Mouse (Mus musculus): ENCODE data around the gene Myo1c. TPM values are rescaled to one million over a fixed set of nuclear protein-coding genes. Genes with fewer than 3 reads are reported as not detected.
A peak's percentile ranks its signal among the peaks of the same experiment; 100 is the strongest.

Gene Myo1c
- polyA plus RNA-seq, 1 experiment from 2014 or later: 38.0 TPM

DNA sequence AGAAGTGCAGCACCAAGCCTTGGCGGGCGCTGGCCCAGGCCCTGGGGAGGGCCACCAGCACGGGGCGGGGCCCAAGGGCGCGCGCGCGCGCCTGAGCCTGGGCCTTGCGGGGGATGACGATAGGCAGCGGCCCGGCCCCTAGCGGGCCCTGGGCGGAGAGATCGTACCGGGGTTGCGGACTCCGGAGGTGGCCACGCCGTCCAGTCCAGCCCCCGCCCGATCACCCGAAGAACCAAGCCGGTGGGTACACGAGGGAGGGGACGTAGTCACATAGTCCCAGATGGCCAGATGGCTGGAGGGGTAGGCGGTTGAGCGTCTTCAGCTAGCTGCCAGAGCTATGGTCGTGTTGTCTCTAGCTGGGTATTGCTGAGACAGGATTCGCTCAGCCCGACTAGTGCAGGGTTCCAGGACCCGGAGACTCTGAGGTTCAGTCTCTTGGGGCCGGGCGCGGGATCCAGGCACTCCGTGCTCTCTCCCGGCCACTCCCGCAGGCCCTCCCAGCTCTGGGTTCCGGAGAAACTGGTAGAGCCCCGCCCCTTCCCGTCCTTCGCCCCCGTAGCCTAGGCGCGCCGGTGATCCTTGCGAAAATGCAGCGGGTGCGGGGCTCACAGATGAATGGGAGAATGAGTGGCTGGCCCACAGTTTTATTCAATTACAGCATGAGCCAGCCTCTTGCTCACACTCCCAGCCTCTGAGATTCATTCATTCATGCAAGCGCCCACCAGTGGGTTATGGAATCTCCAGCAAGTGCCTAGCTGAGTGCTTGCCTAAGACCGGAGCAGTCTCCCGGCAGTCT is 1.3 kb downstream of the Myo1c start:
- no peaks in the 10 kb centered on the region for H3K9me3 ChIP-seq
- peak overlapping the region; percentile 81 for H3K9ac ChIP-seq
- peaks cover 8% of the 10 kb centered on the region for H3K36me3 ChIP-seq
- WGBS: under 1% methylated on average over 52 of the region's 54 CpGs
- H3K4me2 ChIP-seq (replicated peaks): peak overlapping the region; percentile 94
- peaks cover 51% of the 10 kb centered on the region for H3K4me1 ChIP-seq
- H3K27ac ChIP-seq: 0 out of 2 replicates have a peak overlapping the region, but pooled peaks have one; percentile 58
- ATAC-seq (ENCODE audit: low FRiP score, low read depth): peak; percentile 28; the same call in 1 of the 2 replicates
- H3K27me3 ChIP-seq: peaks cover 26% of the 10 kb centered on the region
- peak overlapping the region; percentile 67 for H3K4me3 ChIP-seq

DNA sequence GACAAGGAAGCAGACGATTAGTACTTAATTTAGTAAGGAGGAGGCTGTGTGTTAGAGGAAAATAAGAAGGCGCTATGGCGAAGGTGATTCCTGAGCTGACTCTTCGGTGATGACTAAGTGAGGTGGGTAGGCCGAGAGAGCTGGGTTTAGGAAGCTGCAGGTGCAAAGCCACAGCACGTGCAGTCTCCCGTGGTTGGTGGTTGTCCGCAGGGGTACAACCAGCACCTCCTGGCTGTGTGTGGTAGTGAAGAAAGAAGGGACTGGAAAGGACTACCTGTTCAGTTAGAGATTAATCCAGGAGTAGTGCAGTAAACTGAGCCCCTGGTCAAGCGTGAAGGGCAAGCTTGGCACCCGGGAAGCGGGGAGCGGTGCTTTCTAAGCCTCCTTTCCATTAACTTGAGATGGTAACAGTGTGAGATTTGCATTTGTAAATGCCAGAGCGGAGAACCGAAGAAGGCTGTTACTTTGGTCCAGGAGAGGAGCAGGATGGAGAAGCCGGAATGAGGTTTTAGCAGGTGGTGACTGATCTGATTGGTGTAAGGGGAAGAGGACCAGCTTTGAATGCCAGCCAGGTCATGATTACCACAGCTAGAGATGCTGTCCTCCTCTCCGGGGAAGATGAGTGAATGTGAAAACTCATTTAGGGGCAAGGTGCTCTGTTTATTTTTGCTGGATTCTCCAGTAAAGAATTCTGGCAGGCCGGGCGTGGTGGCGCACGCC is 2.1 kb downstream of the Myo1c start:
- 26% methylated on average over 20 of the region's 20 CpGs for WGBS
- H3K9me3 ChIP-seq: no peaks in the 10 kb centered on the region
- H3K4me2 ChIP-seq (replicated peaks): peak overlapping the region; percentile 94
- H3K27ac ChIP-seq: no peak overlapping the region
- no peak for ATAC-seq (ENCODE audit: low FRiP score, low read depth)
- peaks cover 26% of the 10 kb centered on the region for H3K27me3 ChIP-seq
- H3K4me3 ChIP-seq: peak overlapping the region; percentile 67
- H3K4me1 ChIP-seq: peaks cover 56% of the 10 kb centered on the region
- peaks cover 10% of the 10 kb centered on the region; the same call in 1 of the 2 replicates for H3K36me3 ChIP-seq
- peak overlapping the region; percentile 81 for H3K9ac ChIP-seq

DNA sequence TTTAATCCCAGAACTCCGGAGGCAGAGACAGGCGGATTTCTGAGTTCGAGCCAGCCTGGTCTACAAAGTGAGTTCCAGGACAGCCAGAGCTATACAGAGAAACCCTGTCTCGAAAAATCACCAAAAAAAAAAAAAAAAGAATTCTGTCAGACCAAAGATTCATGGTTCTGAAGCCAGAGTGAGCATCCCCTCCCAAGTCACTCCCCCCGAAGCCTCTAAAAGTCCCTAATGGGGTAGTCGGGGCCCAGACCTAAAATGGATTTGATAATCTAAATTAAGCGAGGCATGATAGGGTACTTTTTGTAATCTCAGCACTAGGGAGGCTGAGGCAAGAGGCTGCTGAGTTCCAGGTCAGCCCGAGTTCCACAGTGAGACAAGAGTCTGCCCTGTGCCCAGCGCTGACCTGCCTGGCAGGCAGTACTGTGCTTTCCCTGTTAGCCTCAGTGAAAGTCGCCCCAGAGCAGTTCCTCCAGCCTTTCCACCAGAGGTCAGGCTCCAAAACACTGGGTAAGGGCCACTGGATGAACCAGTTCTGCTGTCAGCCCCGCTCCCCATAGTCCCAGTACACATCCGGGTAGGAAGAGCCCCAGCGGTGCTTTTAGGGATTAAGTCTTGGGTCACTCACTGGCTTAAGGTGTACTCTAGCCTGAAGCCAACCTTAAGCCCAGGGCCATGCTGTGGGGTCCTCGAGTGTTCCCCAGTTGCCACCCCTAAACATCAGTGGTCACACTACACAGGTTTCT is 2.8 kb downstream of the Myo1c start:
- Histone ChIP-seq H3K27me3 (peaks cover 26% of the 10 kb centered on the region), H3K9ac (peak overlapping the region; percentile 60; the same call in 1 of the 2 replicates), H3K27ac (peak overlapping the region; percentile 18; the same call in 1 of the 2 replicates), H3K36me3 (peaks cover 10% of the 10 kb centered on the region), H3K9me3 (no peaks in the 10 kb centered on the region), H3K4me1 (peaks cover 56% of the 10 kb centered on the region), H3K4me3 (peak overlapping the region; percentile 73), H3K4me2 (replicated peaks) (peak overlapping the region; percentile 94)
- 26% methylated on average over 14 of the region's 14 CpGs for WGBS
- no peak for ATAC-seq (ENCODE audit: low FRiP score, low read depth)

DNA sequence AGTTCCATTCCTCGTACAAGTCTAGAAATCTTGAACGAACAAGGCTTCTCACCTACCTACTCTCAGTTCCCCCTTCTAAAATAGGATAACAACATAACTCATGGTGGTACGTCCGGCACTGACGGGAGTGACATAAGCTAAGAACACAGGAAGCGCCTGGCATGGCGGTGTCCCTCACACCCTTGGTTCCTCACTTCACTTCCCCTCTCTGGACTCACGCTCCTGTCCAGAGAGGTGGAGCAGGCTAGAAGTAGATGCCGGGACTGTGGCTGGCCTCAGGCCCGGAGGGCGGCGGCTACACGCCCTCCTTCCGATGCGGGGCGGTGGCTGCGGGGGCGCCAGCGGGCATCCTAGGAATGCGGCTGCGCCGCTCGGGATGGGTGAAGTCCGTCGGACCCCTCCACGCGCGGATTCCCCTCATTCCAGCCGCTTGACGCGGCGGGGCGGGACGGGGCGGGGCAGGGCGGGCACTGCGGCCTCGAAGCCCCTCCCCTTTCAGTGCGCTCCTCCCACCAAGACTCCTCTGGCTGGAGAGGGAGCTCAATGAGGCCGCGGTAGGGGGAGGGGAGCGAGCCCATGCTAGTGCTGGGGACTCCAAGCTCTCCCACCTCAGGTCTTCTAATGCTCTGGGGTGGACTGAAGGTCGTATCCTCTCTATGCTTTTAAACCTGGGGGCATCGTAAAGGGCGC is 3.6 kb downstream of the Myo1c start:
- Histone ChIP-seq H3K36me3 (peaks cover 17% of the 10 kb centered on the region), H3K4me2 (replicated peaks) (peak overlapping the region; percentile 75), H3K4me1 (peaks cover 56% of the 10 kb centered on the region), H3K9ac (peak overlapping the region; percentile 60; the same call in 1 of the 2 replicates), H3K4me3 (peak overlapping the region; percentile 73), H3K27me3 (peaks cover 26% of the 10 kb centered on the region), H3K27ac (peak overlapping the region; percentile 18; the same call in 1 of the 2 replicates), H3K9me3 (no peaks in the 10 kb centered on the region)
- peak; percentile 77 for ATAC-seq (ENCODE audit: low FRiP score, low read depth)
- WGBS: 2% methylated on average over 39 of the region's 45 CpGs

DNA sequence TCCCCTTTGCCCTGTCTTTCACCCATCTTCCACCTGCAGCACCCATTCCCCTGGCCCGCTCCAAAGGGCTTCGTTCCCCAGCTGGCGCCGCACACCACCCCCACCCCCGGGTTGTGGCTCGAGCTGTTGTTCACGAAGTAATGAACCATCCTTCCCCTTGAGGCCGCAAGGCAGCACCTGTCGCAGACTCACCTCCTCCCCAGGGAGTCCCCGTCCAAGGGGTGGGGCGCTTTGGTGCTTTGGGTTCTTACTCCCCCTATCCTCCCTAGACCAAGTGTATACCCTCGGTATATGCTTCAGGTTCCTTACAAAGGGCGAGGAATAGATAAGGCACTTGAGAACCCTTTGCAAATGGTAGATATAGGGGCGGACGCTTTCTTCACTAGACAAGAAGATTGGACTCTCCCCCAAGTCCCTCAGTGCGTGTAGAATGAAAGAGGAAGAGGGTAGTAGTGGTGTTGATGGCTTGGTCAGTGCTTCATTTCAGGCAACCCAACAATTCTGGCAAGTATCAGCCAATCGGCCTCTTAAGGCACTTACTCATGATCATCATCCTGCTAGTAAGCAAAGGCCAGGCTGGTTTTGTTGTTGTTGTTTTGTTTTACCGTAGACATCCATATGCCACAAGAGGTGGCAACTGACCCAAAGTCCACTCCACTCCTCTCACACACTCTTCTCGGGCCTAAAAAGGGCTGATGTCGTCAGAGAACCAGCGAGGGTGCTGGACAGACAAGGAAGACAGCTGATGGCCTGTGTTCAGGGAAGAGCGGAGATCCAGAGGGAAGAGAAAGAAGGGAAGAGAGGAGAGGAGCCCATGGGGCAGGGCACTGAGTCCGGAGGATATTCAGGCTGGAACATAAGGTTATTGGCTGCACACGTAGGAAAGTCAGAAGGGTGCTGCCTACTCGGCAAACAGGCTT is 4.4 kb downstream of the Myo1c start:
- H3K4me1 ChIP-seq: peaks cover 56% of the 10 kb centered on the region
- peak overlapping the region; percentile 17 for H3K27ac ChIP-seq
- WGBS: 44% methylated on average over 25 of the region's 25 CpGs
- H3K4me2 ChIP-seq (replicated peaks): peak overlapping the region; percentile 75
- ATAC-seq (ENCODE audit: low FRiP score, low read depth): no peak
- H3K9ac ChIP-seq: peak overlapping the region; percentile 85; the same call in 1 of the 2 replicates
- peaks cover 26% of the 10 kb centered on the region for H3K27me3 ChIP-seq
- no peaks in the 10 kb centered on the region for H3K9me3 ChIP-seq
- H3K36me3 ChIP-seq: peaks cover 23% of the 10 kb centered on the region
- H3K4me3 ChIP-seq: peak overlapping the region; percentile 73

DNA sequence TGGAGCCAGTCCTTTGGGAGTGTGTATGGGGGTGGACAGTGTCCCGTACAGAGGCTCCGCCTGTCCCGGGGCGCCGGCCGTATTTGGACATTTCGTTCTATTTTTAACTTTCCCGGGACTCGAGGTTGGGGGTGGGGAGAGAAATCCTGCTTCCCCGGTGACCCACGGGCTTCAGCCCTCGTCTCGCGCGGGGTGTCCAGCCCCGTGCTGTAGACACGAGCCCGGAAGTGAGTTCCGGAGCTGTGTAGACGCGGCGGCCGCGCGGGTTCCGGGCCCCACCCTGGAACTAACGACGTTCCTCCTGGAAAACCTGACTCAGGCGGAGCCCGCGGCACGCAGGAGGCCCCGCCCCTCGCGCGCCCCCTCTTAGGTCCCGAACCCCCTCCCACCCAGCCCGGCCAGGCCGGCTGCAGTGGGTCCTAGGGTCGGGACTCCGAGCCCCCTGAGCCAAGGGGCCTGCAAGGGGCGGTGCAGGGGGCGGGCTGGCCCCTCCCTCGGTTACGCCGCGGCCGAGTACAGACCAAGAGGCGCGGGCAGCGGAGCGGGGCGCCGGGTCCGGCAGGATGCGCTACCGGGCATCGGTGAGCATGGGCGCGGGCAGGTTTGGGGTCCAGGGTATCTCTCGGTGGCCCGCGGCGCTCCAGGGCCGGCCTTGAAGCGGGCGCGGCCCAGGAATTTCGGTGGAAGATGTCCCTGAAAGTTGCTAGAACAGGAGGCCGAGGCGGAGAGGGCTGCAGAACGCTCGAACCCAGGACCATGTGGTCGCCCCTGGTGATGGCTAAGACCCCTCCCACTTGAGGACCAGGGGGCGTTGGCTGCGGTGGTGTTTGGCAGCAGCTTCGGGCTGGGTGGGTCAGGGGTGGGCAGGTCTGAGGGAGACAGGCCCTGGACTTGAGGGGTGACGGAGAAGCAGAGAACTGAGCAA is 5.6 kb downstream of the Myo1c start:
- Histone ChIP-seq H3K4me1 (peaks cover 49% of the 10 kb centered on the region), H3K36me3 (peaks cover 34% of the 10 kb centered on the region), H3K9me3 (no peaks in the 10 kb centered on the region), H3K4me3 (peak overlapping the region; percentile 73), H3K9ac (peak overlapping the region; percentile 85), H3K27ac (peak overlapping the region; percentile 17), H3K27me3 (peaks cover 26% of the 10 kb centered on the region), H3K4me2 (replicated peaks) (peak overlapping the region; percentile 75)
- ATAC-seq (ENCODE audit: low FRiP score, low read depth): peak; percentile 68
- WGBS: 2% methylated on average over 66 of the region's 78 CpGs

DNA sequence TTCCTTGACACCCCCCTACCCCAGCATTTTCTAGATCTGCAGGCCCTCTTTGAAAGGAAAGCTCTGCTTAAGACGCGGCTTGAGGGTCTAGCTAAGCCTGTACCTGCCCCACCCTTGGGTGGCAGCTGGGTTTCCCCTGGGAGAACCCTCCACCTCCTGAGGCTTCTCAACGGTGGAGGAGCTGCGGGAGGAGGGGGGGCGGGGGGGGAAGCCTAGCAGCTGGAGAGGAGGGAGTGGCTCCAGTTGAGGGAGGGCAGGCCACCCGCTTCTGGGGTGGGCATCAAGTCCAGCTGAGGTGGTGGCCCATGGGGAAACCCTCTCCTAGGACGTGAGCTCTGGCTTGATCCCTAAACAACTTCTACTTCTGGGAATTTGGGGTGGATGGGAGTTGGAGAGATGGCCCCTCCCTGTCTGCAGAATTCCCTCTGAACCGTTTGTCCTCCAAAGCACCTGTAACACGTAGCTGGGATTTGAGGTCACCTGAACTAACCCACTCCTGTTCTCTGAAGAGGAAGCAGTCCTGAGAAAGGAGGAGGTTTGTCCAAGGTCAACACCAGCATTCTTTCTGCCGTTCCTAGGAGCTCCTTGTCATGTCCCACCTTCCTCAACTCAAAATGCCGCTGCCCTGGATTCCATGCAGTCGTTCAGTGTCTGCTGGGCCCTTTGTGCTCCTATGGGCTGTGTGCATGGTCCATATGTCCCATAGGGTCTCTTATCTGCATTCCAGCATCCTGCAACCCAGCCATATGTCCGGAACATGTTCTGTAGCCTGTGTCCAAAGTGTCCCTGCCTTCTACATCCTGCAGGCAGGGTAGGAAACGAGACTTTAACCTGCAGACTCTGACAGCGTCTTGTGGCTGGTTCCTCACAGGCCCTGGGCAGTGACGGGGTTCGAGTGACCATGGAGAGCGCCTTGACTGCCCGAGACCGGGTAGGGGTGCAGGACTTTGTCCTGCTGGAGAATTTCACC is 6.6 kb downstream of the Myo1c start:
- H3K9ac ChIP-seq: peak overlapping the region; percentile 85
- peaks cover 44% of the 10 kb centered on the region for H3K36me3 ChIP-seq
- H3K27ac ChIP-seq: no peak overlapping the region
- 58% methylated on average over 19 of the region's 20 CpGs for WGBS
- H3K4me3 ChIP-seq: peak overlapping the region; percentile 73
- peaks cover 43% of the 10 kb centered on the region for H3K4me1 ChIP-seq
- ATAC-seq (ENCODE audit: low FRiP score, low read depth): no peak
- peak overlapping the region; percentile 75 for H3K4me2 ChIP-seq (replicated peaks)
- H3K27me3 ChIP-seq: peaks cover 26% of the 10 kb centered on the region
- H3K9me3 ChIP-seq: no peaks in the 10 kb centered on the region

DNA sequence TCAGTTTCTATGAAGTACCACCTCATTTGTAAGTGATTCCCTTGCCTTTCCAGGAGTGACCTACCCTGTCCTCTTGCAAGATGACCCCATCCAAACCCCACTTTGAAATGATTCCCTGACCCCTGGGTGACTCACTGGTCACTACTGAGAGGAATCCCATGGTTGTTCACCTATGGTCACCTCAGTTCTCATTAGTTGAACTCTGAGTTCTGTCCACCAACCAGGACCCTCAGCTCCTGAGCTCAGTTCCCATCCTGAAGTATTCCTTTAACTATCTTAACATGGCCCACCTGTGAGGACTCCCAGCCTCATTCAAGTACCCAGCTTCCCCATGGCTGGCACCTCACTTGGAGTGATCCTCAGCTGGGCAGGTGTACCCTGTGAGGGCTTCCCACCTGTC is 7.5 kb downstream of the Myo1c start:
- Histone ChIP-seq H3K9ac (no peak overlapping the region), H3K4me1 (peaks cover 36% of the 10 kb centered on the region), H3K9me3 (no peaks in the 10 kb centered on the region), H3K27me3 (peaks cover 16% of the 10 kb centered on the region), H3K27ac (no peak overlapping the region), H3K36me3 (peaks cover 54% of the 10 kb centered on the region), H3K4me3 (no peak overlapping the region), H3K4me2 (replicated peaks) (no peak overlapping the region)
- ATAC-seq (ENCODE audit: low FRiP score, low read depth): no peak

DNA sequence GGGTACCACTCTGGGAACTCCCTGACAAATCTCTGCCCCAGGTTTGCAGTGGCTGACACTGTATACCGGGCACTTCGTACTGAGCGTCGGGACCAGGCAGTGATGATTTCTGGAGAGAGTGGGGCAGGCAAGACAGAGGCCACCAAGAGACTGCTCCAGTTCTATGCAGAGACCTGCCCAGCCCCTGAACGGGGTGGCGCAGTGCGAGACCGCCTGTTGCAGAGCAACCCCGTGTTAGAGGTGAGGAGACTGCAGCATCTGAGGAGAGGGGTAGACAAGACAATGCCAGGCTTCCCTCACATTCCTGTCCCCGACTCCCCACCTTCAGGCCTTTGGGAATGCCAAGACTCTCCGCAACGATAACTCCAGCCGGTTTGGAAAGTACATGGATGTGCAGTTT is 8.0 kb downstream of the Myo1c start:
- 92% methylated on average over 13 of the region's 13 CpGs for WGBS
- H3K9me3 ChIP-seq: no peaks in the 10 kb centered on the region
- ATAC-seq (ENCODE audit: low FRiP score, low read depth): no peak
- H3K4me2 ChIP-seq (replicated peaks): no peak overlapping the region
- no peak overlapping the region for H3K4me3 ChIP-seq
- H3K36me3 ChIP-seq: peaks cover 58% of the 10 kb centered on the region
- H3K4me1 ChIP-seq: peaks cover 32% of the 10 kb centered on the region
- peaks cover 12% of the 10 kb centered on the region for H3K27me3 ChIP-seq
- H3K27ac ChIP-seq: no peak overlapping the region
- 0 out of 2 replicates have a peak overlapping the region, but pooled peaks have one; percentile 19 for H3K9ac ChIP-seq

Data from limb, embryonic 13.5 days (tissue).